Mouse (Mus musculus): ENCODE measurements at regions not wholly inside any gene's neighbourhood (a gene's known extent, or its start where the extent isn't known, plus 50 kb on each side); places are given as distances from the start of the nearest gene placed in this dataset.

DNA sequence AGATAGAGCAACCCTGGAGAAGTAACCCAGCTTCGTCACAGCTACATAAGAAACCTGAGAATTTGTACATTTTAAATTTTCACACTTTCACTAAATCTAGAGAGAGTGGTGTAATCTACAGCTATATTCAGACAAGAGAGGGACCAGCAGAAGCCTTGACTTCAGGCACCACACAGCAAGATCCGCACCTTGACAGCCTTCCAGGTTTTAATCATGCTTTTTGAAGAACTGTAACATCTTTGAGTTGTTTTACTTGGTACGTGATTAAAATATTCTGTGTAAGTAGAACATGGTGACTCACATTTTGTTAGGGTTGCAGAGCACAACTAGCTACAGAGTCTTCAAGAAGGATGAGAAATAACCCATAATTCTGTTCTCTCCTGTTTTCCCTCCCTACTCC, 97.6 kb upstream of the Trp63 start:
- Histone ChIP-seq H3K27ac (ENCODE audit: control insufficient read depth, low read depth, low read length) (no peak overlapping the region), H3K36me3 (ENCODE audit: control insufficient read depth in 1 of 2, insufficient read depth in 2 of 2, low read length in 2 of 2) (no peaks in the 10 kb centered on the region)

GRCm38 (mm10) chr16:25587879-25588347, 95.7 kb upstream of the Trp63 start:
- no peak overlapping the region for H3K27ac ChIP-seq (ENCODE audit: control insufficient read depth, low read depth, low read length)
- no peak overlapping the region for H3K9ac ChIP-seq (ENCODE audit: control insufficient read depth, low read depth, low read length, poor library complexity, severe bottlenecking)
- H3K9me3 ChIP-seq (replicated peaks; ENCODE audit: insufficient read depth, low read length) = no peaks in the 10 kb centered on the region
- no peak for DNase-seq (ENCODE audit: low read depth, low spot score)
- H3K27me3 ChIP-seq (ENCODE audit: control insufficient read depth in 1 of 2, insufficient read depth in 2 of 2, low read length in 2 of 2) = no peaks in the 10 kb centered on the region
- H3K36me3 ChIP-seq (ENCODE audit: control insufficient read depth in 1 of 2, insufficient read depth in 2 of 2, low read length in 2 of 2) = no peaks in the 10 kb centered on the region
- H3K79me2 ChIP-seq (ENCODE audit: control insufficient read depth, insufficient read depth, low read length, poor library complexity) = no peaks in the 10 kb centered on the region
- TF ChIP-seq MAX (IDR thresholded peaks at IDR 0.05; ENCODE audit: low read length) (no peak), RAD21 (IDR thresholded peaks at IDR 0.05; ENCODE audit: low read depth, low read length) (no peak), MEF2A (IDR thresholded peaks at IDR 0.05; ENCODE audit: extremely low read depth, insufficient replicate concordance, low read depth, low read length, poor library complexity, severe bottlenecking) (no peak), SMC3 (IDR thresholded peaks at IDR 0.05; ENCODE audit: low read depth, low read length) (no peak), ZNF384 (IDR thresholded peaks at IDR 0.05; ENCODE audit: low read depth, low read length) (no peak), MAZ (IDR thresholded peaks at IDR 0.05; ENCODE audit: low read depth, low read length) (no peak), MYB (IDR thresholded peaks at IDR 0.05; ENCODE audit: low read depth, low read length) (no peak), E2F4 (IDR thresholded peaks at IDR 0.05; ENCODE audit: borderline replicate concordance, low read depth, low read length) (no peak), SIN3A (IDR thresholded peaks at IDR 0.05; ENCODE audit: low read length) (no peak), POLR2AphosphoS2 (IDR thresholded peaks at IDR 0.05; ENCODE audit: low read length) (no peak), NELFE (IDR thresholded peaks at IDR 0.05; ENCODE audit: low read depth, low read length) (no peak), GATA1 (IDR thresholded peaks at IDR 0.05; ENCODE audit: low read depth, low read length) (no peak), ZC3H11A (IDR thresholded peaks at IDR 0.05; ENCODE audit: low read depth, low read length) (no peak)
- H3K4me1 ChIP-seq (ENCODE audit: control insufficient read depth in 1 of 2, insufficient read depth in 2 of 2, low read length in 2 of 2) = no peaks in the 10 kb centered on the region
- no peak overlapping the region for H3K4me3 ChIP-seq (ENCODE audit: control insufficient read depth in 1 of 2, insufficient read depth in 1 of 2, low read depth in 2 of 2, low read length in 2 of 2)

More for the DNA sequence above, 97.6 kb upstream of the Trp63 start:
- Histone ChIP-seq H3K79me2 (ENCODE audit: control insufficient read depth, insufficient read depth, low read length, poor library complexity) (no peaks in the 10 kb centered on the region), H3K4me3 (ENCODE audit: control insufficient read depth in 1 of 2, insufficient read depth in 1 of 2, low read depth in 2 of 2, low read length in 2 of 2) (no peak overlapping the region), H3K27me3 (ENCODE audit: control insufficient read depth in 1 of 2, insufficient read depth in 2 of 2, low read length in 2 of 2) (no peaks in the 10 kb centered on the region), H3K4me1 (ENCODE audit: control insufficient read depth in 1 of 2, insufficient read depth in 2 of 2, low read length in 2 of 2) (no peaks in the 10 kb centered on the region), H3K9ac (ENCODE audit: control insufficient read depth, low read depth, low read length, poor library complexity, severe bottlenecking) (no peak overlapping the region), H3K9me3 (replicated peaks; ENCODE audit: insufficient read depth, low read length) (no peaks in the 10 kb centered on the region)
- DNase-seq (ENCODE audit: low read depth, low spot score) = no peak
- TF ChIP-seq ETS1 (IDR thresholded peaks at IDR 0.05; ENCODE audit: low read depth, low read length) (no peak), MAX (IDR thresholded peaks at IDR 0.05; ENCODE audit: low read length) (no peak)

- Histone ChIP-seq H3K27ac (ENCODE audit: control insufficient read depth, low read depth, low read length) (no peak overlapping the region), H3K4me3 (ENCODE audit: control insufficient read depth in 1 of 2, insufficient read depth in 1 of 2, low read depth in 2 of 2, low read length in 2 of 2) (no peak overlapping the region), H3K9me3 (replicated peaks; ENCODE audit: insufficient read depth, low read length) (no peaks in the 10 kb centered on the region), H3K36me3 (ENCODE audit: control insufficient read depth in 1 of 2, insufficient read depth in 2 of 2, low read length in 2 of 2) (no peaks in the 10 kb centered on the region), H3K4me1 (ENCODE audit: control insufficient read depth in 1 of 2, insufficient read depth in 2 of 2, low read length in 2 of 2) (no peaks in the 10 kb centered on the region), H3K9ac (ENCODE audit: control insufficient read depth, low read depth, low read length, poor library complexity, severe bottlenecking) (no peak overlapping the region), H3K27me3 (ENCODE audit: control insufficient read depth in 1 of 2, insufficient read depth in 2 of 2, low read length in 2 of 2) (no peaks in the 10 kb centered on the region), H3K79me2 (ENCODE audit: control insufficient read depth, insufficient read depth, low read length, poor library complexity) (no peaks in the 10 kb centered on the region)
- DNase-seq (ENCODE audit: low read depth, low spot score) = no peak
- no peak for TF ChIP-seq ZMIZ1 (IDR thresholded peaks at IDR 0.05; ENCODE audit: low read depth, low read length)
- TF ChIP-seq MAZ (IDR thresholded peaks at IDR 0.05; ENCODE audit: low read depth, low read length) = no peak
- no peak for TF ChIP-seq CHD2 (IDR thresholded peaks at IDR 0.05; ENCODE audit: low read length)
- TF ChIP-seq E2F4 (IDR thresholded peaks at IDR 0.05; ENCODE audit: borderline replicate concordance, low read depth, low read length) = no peak
- no peak for TF ChIP-seq GABPA (IDR thresholded peaks at IDR 0.05; ENCODE audit: low read depth, low read length)
- no peak for TF ChIP-seq USF1 (IDR thresholded peaks at IDR 0.05; ENCODE audit: low read depth, low read length)
- TF ChIP-seq MEF2A (IDR thresholded peaks at IDR 0.05; ENCODE audit: extremely low read depth, insufficient replicate concordance, low read depth, low read length, poor library complexity, severe bottlenecking) = no peak
- TF ChIP-seq POLR2AphosphoS2 (IDR thresholded peaks at IDR 0.05; ENCODE audit: low read length) = no peak
- TF ChIP-seq JUND (IDR thresholded peaks at IDR 0.05; ENCODE audit: low read depth, low read length) = no peak
- no peak for TF ChIP-seq UBTF (IDR thresholded peaks at IDR 0.05; ENCODE audit: borderline replicate concordance, insufficient read depth, low read depth, low read length)
- no peak for TF ChIP-seq POLR2A (IDR thresholded peaks at IDR 0.05; ENCODE audit: control insufficient read depth in 1 of 2, insufficient read depth in 1 of 2, low read depth in 1 of 2, low read length in 2 of 2, poor library complexity in 1 of 2)
- no peak for TF ChIP-seq MAX (IDR thresholded peaks at IDR 0.05; ENCODE audit: low read length)
- no peak for TF ChIP-seq NELFE (IDR thresholded peaks at IDR 0.05; ENCODE audit: low read depth, low read length)
- TF ChIP-seq USF2 (IDR thresholded peaks at IDR 0.05; ENCODE audit: borderline replicate concordance in 1 of 2, insufficient read depth in 1 of 2, low read depth in 1 of 2, low read length in 2 of 2) = no peak
- TF ChIP-seq BHLHE40 (IDR thresholded peaks at IDR 0.05; ENCODE audit: borderline replicate concordance, low read depth, low read length) = no peak
- no peak for TF ChIP-seq GATA1 (IDR thresholded peaks at IDR 0.05; ENCODE audit: low read depth, low read length)
- TF ChIP-seq ELF1 (IDR thresholded peaks at IDR 0.05; ENCODE audit: low read depth, low read length) = no peak
Observed at GRCm38 (mm10) chr16:25597435-25597834, 86.1 kb upstream of the Trp63 start.

Measured in MEL (cell line).